Mouse (Mus musculus): ENCODE results near the gene Creb3l4.
A peak's percentile ranks its signal among the peaks of the same experiment; 100 is the strongest.

Creb3l4 gene

GRCm38 (mm10) chr3:90231507-90232333 is 11.6 kb downstream of the Creb3l4 start, which contains the start of gene Jtb:
Gene Jtb (plus strand): TSS chr3:90231597.
- DNase-seq (ENCODE audit: low spot score in 2 of 2), result peak; percentile 72 to 78

GRCm38 (mm10) chr3:90231075-90231474 is 12.2 kb downstream of the Creb3l4 start:
- no peak for DNase-seq (ENCODE audit: low spot score in 2 of 2)

- no peak for DNase-seq (ENCODE audit: low spot score in 2 of 2)
Measured at GRCm38 (mm10) chr3:90224331-90224730, 19.0 kb downstream of the Creb3l4 start.

DNA sequence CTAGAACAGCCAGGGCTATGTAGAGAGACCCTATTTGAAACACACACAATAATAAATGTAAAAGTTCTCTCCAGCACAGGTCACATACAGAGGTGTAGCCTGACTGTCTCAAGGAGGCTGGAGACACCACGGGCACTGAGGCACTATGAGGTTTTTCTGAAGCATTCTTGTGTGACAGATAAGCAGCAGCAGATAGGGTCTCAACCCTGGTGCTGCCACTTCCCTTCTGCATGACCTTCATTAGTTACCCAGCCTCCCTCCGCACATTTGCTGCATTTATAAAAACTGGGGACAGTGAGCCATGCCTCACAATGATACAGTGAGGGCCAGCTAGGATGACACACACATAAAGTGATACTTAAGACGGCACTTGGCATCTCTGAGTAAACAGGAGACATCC is 20.4 kb downstream of the Creb3l4 start:
- no peak for DNase-seq (ENCODE audit: low spot score in 2 of 2)

- DNase-seq (ENCODE audit: low spot score in 2 of 2), result no peak
Measured at GRCm38 (mm10) chr3:90222455-90222854, 20.9 kb downstream of the Creb3l4 start.

DNA sequence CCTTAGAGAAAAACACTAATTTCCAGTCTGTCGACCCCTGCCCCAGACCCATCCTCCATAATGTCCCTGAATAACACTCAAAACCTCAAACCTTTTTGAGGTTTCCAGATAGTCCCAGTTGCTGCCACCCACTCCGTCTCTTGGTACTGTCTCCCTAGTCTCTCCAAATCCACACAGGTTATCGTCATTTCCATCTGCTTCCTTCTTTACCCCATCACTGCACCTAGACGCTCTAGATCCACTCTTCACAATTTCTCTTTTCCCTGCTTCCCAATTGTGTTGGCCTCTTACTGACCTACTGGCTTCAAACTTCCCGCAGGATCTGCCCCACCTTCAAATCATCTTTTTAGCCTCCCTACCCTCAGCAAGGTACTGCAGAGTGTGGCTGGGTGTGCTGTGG is 22.2 kb downstream of the Creb3l4 start:
- DNase-seq (ENCODE audit: low spot score in 2 of 2), result no peak

- DNase-seq (ENCODE audit: low spot score in 2 of 2), result peak in 1 of 2 experiments; percentile 21
Measured at GRCm38 (mm10) chr3:90220531-90220951, 22.8 kb downstream of the Creb3l4 start.

GRCm38 (mm10) chr3:90220088-90220487 is 23.2 kb downstream of the Creb3l4 start:
- DNase-seq (ENCODE audit: low spot score in 2 of 2), result peak in 1 of 2 experiments; percentile 38

DNA sequence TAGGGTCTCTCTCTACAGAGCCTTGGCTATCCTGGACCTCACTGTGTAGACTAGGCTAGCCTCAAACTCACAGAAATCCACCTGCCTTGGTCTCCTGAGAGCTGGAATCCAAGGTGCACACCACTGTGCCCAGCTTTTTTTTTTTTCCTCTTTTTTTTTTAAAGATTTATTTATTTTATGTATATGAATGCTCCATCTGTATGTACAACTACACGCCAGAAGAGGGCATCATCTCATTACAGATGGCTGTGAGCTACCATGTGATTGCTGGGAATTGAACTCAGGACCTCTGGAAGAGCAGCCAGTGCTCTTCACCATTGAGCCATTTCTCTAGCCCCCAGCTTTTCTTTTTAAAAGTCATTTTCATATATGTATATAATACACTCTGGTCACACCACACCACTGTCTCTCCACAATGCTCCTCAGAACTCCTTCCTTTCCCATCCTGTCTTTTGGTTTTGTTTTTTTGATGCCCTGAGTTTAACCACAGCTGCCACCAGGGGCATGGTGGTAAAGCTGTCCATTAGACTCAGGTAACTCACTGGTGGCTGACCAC is 27.4 kb downstream of the Creb3l4 start:
- no peak for DNase-seq (ENCODE audit: low spot score in 2 of 2)

DNA sequence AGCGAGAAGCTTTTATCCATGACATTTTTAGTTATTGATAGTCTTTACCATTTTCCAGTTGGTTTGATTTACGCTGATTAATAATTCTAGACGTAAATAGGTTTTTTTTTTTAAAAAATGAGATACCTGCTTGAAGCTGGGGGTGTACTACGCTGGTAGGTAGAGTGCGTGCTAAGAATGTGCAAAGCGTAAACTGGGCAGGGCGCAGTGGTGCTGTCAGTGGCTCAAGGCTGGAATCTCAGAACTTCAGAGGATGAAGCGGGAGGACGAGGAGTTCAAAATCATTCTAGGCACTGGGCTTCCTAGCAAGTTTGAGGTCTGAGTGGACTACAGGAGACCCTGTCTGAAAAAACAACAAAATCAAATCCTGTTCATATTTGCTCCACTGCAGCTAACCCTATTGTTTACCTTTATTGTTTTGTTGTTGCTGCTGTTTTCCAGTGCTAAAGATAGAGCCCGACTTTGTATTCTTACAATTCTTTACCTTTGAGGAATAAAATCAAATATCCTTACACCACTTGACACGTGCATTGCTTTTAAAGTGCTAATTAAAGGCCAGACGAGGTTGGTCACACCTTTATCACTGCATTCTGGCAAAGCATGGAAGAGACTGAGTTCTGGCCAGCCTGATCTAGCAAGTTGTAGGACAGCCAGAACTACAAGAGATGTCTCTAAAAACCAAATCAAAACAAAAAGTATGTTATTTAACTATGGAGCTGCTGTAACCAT is 29.2 kb downstream of the Creb3l4 start:
- DNase-seq (ENCODE audit: low spot score in 2 of 2), result no peak

- DNase-seq (ENCODE audit: low spot score in 2 of 2), result peak; percentile 72 to 78
Measured at GRCm38 (mm10) chr3:90213377-90213866, 29.9 kb downstream of the Creb3l4 start, which contains the start of the genes Rps27 and Rab13. Gene Rps27 (minus strand): TSS chr3:90213651. Gene Rab13 (plus strand): TSS chr3:90213695.

- no peak for DNase-seq (ENCODE audit: low spot score in 2 of 2)
Measured at GRCm38 (mm10) chr3:90212723-90213122, 30.6 kb downstream of the Creb3l4 start.

DNA sequence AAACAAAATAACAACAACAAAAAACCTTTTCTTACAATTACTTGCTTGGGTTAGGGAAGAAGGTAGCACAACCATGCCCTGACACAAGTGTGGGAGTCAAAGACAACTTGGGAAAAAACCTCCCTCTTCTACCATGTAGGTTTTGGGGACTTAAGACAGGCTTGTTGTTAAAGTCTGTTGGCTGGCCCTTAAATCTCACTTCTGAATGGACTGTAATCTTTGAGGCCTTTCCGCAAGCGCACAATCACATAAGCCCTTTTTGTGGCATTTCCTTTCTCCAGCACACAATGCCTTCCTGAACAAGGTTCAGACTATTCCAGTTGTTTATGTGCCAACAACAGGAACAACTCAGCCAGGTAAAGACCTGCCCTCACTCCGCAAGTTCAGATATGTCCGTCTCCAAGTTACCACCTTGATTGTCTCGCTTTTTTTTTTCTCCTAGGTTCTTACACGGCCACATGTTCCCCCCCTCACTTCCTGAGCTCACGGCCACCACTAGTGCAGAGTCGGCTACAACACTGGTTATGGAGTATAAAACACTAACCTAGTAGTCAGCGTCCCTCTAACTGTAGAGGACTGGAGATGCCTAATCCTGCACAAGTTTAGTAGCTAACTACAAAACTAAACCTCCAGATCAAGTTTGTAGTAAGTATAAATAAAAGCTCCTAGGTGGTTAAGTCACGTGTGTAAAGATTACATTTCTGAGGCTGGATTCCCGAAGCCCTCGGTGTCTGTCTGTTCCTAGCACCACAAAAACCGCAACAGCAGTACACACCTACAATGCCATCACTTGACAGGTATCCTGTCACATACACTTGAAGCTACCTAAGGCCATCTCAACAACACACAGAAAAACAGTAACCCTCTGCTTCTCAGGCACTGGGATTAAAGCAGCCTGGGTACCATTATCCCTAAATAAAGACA is 31.6 kb downstream of the Creb3l4 start:
- DNase-seq (ENCODE audit: low spot score in 2 of 2), result no peak

GRCm38 (mm10) chr3:90209908-90210566 is 33.3 kb downstream of the Creb3l4 start:
- DNase-seq (ENCODE audit: low spot score in 2 of 2), result no peak

DNA sequence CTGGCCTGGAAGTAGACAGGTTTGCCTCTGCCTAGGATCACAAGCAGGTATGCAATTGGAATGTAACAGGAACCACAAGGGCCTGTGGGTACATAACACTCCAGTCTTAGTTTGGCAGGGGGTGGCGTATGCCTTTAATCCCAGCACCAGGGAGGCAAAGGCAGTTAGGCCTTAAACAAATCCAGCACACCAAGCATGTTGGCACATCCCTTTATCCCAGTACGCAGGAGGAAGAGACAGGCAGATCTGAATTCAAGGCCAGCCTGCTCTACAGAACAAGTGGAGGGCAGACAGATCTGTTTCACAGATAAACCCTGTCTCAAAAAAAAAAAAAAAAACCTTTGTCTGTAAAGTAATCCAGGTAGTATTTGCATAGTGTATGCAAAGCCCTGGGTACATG is 34.6 kb downstream of the Creb3l4 start:
- no peak for DNase-seq (ENCODE audit: low spot score in 2 of 2)

DNA sequence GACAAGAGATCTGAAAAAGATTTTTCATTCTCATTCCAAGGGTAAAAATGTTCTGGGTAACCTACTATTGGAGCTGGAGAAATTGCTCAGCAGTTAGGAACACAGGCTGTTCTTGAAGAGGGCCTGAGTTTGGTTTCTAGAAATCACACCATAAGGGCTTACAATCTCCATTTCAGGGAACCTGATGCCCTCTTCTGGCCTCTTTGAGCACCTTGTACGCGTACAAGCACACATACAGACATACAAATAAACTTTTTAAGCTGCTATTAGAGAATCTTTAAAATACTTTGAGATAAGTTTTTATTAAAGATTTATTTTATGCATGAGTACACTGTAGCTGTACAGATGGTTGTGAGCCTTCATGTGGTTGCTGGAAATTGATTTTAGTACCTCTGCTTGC is 38.7 kb downstream of the Creb3l4 start:
- DNase-seq (ENCODE audit: low spot score in 2 of 2), result no peak

- DNase-seq (ENCODE audit: low spot score in 2 of 2), result no peak
Measured at GRCm38 (mm10) chr3:90203619-90204018, 39.7 kb downstream of the Creb3l4 start.

DNA sequence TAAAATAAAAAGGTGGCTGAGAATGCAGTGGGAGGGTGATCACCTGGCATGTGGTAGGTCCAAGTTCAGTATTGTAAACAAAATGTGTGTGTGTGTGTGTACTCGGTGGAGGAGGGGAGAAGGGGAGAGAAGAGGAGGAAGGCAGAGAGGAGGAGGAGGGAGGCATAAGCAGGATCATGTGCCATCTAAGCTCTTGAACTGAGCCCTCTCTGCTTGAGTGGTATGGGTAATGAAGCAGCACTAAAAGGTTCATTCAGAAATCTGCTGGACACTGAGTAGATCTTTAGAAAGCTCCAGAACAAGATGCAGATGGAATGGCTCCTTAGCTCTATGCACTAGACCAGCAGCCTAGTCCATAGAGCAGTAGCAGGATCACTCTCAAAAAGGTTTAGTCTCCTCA is 40.4 kb downstream of the Creb3l4 start:
- DNase-seq (ENCODE audit: low spot score in 2 of 2), result no peak

DNA sequence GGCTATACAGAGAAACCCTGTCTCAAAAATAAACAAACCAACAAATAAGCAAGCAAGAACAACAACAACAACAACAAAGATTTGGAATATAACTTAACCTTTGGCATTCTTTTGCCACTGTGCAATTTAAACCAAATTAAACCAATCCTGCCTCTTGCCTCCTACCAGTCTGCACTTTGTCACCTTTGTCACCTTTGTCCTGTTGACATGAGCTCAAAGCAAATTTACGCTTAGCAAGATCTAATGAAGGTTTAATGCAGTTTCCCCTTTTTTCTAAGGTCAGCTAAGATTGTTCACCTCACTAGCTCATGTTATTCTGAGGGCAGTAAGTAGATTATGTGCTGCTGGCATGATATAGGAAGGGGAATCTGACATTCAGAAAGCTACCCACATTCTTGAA is 45.8 kb downstream of the Creb3l4 start:
- no peak for DNase-seq (ENCODE audit: low spot score in 2 of 2)

DNA sequence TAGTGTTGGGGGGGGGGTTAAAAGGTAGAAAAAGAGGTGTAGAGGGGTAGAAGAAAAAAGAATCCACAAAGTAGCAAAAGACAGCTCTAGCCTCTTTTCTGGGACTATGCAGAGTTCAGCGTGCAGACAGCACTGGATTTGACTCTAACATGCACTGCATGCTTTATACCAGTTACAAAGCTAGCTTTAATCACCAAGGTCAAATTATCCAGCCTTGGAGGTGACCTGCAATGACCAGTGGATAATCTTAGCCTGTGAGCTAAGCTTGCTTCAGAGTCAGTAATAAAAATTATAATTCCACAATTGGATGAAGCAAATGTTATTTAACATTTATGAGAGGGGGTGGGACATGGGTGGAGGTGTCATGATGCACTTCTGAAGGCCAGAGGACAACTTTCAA is 47.7 kb downstream of the Creb3l4 start:
- DNase-seq (ENCODE audit: low spot score in 2 of 2), result no peak

DNA sequence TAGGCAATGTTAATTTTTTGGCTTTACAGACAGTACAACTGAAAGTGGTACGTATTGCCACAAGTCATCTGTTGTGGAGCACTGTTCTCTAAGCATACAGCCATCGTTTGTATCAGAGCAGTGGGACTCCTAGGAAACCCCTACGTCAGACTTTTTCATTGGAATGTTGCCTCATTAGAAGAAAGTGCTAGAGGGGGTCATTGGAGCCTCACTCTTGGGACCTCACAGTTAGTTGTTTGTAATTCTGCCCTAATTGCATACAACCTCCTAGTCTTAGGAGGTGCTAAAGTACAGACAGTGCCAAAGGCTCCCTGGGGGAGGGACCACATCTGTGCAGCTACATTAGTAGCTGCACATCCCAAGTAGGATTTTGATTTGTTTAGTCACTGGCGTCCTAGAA is 48.6 kb downstream of the Creb3l4 start:
- no peak for DNase-seq (ENCODE audit: low spot score in 2 of 2)

Measured in spleen, postnatal 14 days (tissue).